Mouse (Mus musculus): ENCODE measurements around the gene Rassf2.

DNA sequence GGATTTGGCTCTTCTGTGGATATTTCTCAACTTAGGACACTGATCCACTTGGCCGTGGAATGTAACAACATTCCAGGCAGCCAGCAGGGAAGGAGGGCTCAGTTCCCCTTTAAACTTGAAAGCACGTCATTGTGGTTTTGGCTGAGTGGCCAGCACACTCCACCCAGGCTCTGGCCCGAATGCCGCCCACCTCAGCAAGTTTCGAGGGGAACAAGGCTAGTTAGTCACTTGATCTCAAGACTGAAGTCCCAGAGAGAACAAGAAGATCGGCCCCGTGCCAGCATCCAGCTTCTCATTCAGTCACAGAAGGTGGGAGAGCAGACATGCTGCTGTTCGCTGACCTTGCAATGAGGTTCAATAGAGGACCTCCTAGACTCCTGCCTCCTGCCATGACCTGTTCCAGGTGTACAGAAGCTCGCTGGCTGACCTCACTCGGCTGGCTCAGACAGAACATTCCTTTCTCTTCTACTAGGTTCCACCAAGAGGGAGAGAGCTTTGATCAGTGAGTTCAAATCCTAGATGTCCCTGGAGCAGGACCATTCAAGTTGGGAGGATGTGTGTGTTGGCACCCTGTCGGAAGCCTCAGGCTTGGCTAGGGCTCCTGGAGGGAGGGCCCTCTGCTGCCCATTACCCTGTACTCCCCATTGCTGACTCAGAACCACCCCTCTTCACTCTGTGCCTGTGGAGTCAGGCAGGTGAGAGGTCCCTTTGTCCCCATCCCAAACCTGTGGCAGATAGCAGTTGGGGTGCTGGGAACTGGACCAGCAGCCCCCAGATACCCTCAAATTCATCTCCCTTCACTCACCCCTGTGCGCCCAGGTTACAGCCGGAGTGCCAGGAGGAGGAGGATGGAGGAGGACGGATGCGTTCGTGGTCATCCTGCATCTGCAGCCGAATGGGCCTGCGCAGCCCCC is 23.2 kb downstream of the Rassf2 start:
- TF ChIP-seq EP300 (IDR thresholded peaks at IDR 0.05; ENCODE audit: low read depth), result no peak
- TF ChIP-seq CTCF (IDR thresholded peaks at IDR 0.05; ENCODE audit: low read depth), result no peak
